Mouse (Mus musculus) lung, postnatal 0 days (tissue): ENCODE results near the gene Mphosph9. TPM values are rescaled to one million over a fixed set of nuclear protein-coding genes. Genes with fewer than 3 reads are reported as not detected.

ENCODE experiments used
- ATAC-seq: fragments of 200-750 bp; cut with Nextera tagmentation; 2 replicates; pipeline ENCODE4 v1.8.0; 2017; ENCODE audit warnings: moderate library complexity
- DNase-seq: peaks from one replicate; pipeline ENCODE4 v3.0.0-alpha.2; 2016; ENCODE audit warnings: low spot score
- H3K27ac ChIP-seq: fragments of 300-500 bp; sonication (generic); 2 replicates; pipeline ENCODE4 v1.5.1; 2014; ENCODE audit warnings: antibody characterized with exemption, mild to moderate bottlenecking, low read length, mixed read lengths
- H3K27me3 ChIP-seq: fragments of 300-500 bp; sonication (generic); replicated peaks from 2 replicates; pipeline ENCODE4 v1.6.1; 2014; ENCODE audit warnings: low read length, mixed read lengths; ENCODE audit not compliant: insufficient read depth
- H3K36me3 ChIP-seq: fragments of 300-500 bp; sonication (generic); 2 replicates; pipeline ENCODE4 v1.6.1; 2014; ENCODE audit warnings: low read length, mixed read lengths; ENCODE audit not compliant: insufficient read depth
- H3K4me1 ChIP-seq: fragments of 300-500 bp; sonication (generic); 2 replicates; pipeline ENCODE4 v1.6.1; 2014; ENCODE audit warnings: antibody characterized with exemption, low read depth, low read length, mixed read lengths; ENCODE audit not compliant: insufficient read depth
- H3K4me2 ChIP-seq: fragments of 300-500 bp; sonication (generic); replicated peaks from 2 replicates; pipeline ENCODE4 v1.6.1; 2014; ENCODE audit warnings: low read depth, mild to moderate bottlenecking, low read length, moderate library complexity, mixed read lengths
- H3K4me3 ChIP-seq: fragments of 300-500 bp; sonication (generic); 2 replicates; pipeline ENCODE4 v1.5.1; 2014; ENCODE audit warnings: low read depth, low read length
- H3K9ac ChIP-seq: fragments of 300-500 bp; sonication (generic); replicated peaks from 2 replicates; pipeline ENCODE4 v1.6.1; 2014; ENCODE audit warnings: low read depth, mild to moderate bottlenecking
- H3K9me3 ChIP-seq: fragments of 300-500 bp; sonication (generic); 2 replicates; pipeline ENCODE4 v1.6.1; 2016; ENCODE audit warnings: low read length, mixed read lengths
- EP300 ChIP-seq: IDR thresholded peaks from 2 replicates; pipeline ENCODE4 v1.6.1; 2016; ENCODE audit warnings: antibody characterized with exemption, mild to moderate bottlenecking, control low read depth
- WGBS: fragments of 180-500 bp; shearing (Covaris S2); extraction: QIAGEN DNeasy Blood & Tissue Kit; methylation state at CpG from one replicate; pipeline ENCODE4 v1.1.7; 2014; 5-methylcytosine and 5-hydroxymethylcytosine counted together
- polyA plus RNA-seq: library from polyadenylated mRNA; unstranded; fragments of >200 nt; fragmentation: Nextera tagmentation; extraction: Ambion mirVana; gene quantifications from 2 replicates; pipeline ENCODE4 v1.2.1, GENCODE M21; 2015

The Mphosph9 gene
- polyA plus RNA-seq, 1 experiment from 2014 or later: 3.4 TPM

- WGBS: 43% methylated on average over 2 of the region's 2 CpGs
- H3K9ac ChIP-seq: no peak overlapping the region
- H3K4me3 ChIP-seq: no peak overlapping the region
- DNase-seq (no peak), ATAC-seq (no peak)
- no peaks in the 10 kb centered on the region for H3K9me3 ChIP-seq
- no peaks in the 10 kb centered on the region for H3K27me3 ChIP-seq
- no peaks in the 10 kb centered on the region for H3K36me3 ChIP-seq
- no peak overlapping the region for H3K27ac ChIP-seq
- no peak overlapping the region for H3K4me2 ChIP-seq
- H3K4me1 ChIP-seq: peaks cover 36% of the 10 kb centered on the region
- TF ChIP-seq EP300: no peak
Measured at GRCm38 (mm10) chr5:124201564-124201963, 126.2 kb downstream of the Mphosph9 start.

Other genes with a start within 250 kb of the Mphosph9 start
- 2.6 and 3.1 TPM in 2 replicates for gene Abcb9, start 232.2 kb downstream of the Mphosph9 start, polyA plus RNA-seq
- gene Ogfod2, start 215.7 kb downstream of the Mphosph9 start, polyA plus RNA-seq: 27.4 and 29.4 TPM in 2 replicates
- 92.2 and 99.7 TPM in 2 replicates for gene Arl6ip4, start 211.9 kb downstream of the Mphosph9 start, polyA plus RNA-seq
- 9.2 and 10.5 TPM in 2 replicates for gene Pitpnm2, start 78.2 kb downstream of the Mphosph9 start, polyA plus RNA-seq
- gene 2810006K23Rik, start 117 bp upstream of the Mphosph9 start, polyA plus RNA-seq: 6.1 and 7.7 TPM in 2 replicates
- 39.3 and 49.3 TPM in 2 replicates for gene Cdk2ap1, start 35.1 kb upstream of the Mphosph9 start, polyA plus RNA-seq
- 46.5 and 58.0 TPM in 2 replicates for gene Sbno1, start 98.0 kb upstream of the Mphosph9 start, polyA plus RNA-seq
- gene Kmt5a, start 112.0 kb upstream of the Mphosph9 start, polyA plus RNA-seq: 18.0 and 21.9 TPM in 2 replicates
- 31.5 and 32.7 TPM in 2 replicates for gene Rilpl2, start 150.4 kb upstream of the Mphosph9 start, polyA plus RNA-seq
- gene Snrnp35, start 155.2 kb upstream of the Mphosph9 start, polyA plus RNA-seq: 11.7 and 12.8 TPM in 2 replicates
- gene Rilpl1, start 203.4 kb upstream of the Mphosph9 start, polyA plus RNA-seq: 24.4 and 26.6 TPM in 2 replicates
- 478 and 479 TPM in 2 replicates for gene Tmed2, start 212.7 kb upstream of the Mphosph9 start, polyA plus RNA-seq
- gene Ddx55, start 224.9 kb upstream of the Mphosph9 start, polyA plus RNA-seq: 6.3 and 6.7 TPM in 2 replicates